15 mouse cellular contexts compared by ENCODE assay signal in genomic region chr11:61481239-61482090, GRCm38 (mm10). TPM values are rescaled to one million over a fixed set of nuclear protein-coding genes. Genes with fewer than 3 reads are reported as not detected.
A peak's percentile ranks its signal among the peaks of the same experiment; 100 is the strongest.
DNase-seq lines count a peak whose midpoint lies in the region; ATAC-seq and TF ChIP-seq lines count a peak whose summit lies in the region.
"Had no signal": no experiment of that assay in that cellular context is flagged by ENCODE, and none has a peak within 500 bp of the region (broad histone marks: within the 10 kb centered on the region; RNA-seq: fewer than 3 reads in every experiment).

No protein-coding gene starts in this region.

- H3K4me3 ChIP-seq in heart, embryonic 10.5 days, result no peak overlapping the region
- no peak overlapping the region for H3K4me3 ChIP-seq in heart, adult 2 months
- no peak overlapping the region for H3K4me3 ChIP-seq in limb, embryonic 13.5 days
- no peak overlapping the region for H3K4me3 ChIP-seq in forebrain, embryonic 13.5 days
- H3K4me3 ChIP-seq: hindbrain, embryonic 15.5 days; stomach, embryonic 15.5 days had no signal

- H3K4me2 ChIP-seq in limb, embryonic 13.5 days (replicated peaks), result no peak overlapping the region
- H3K4me2 ChIP-seq in forebrain, embryonic 13.5 days, result no peak overlapping the region
- H3K4me2 ChIP-seq: hindbrain, embryonic 15.5 days; liver, embryonic 11.5 days; stomach, embryonic 15.5 days had no signal

- 55% methylated on average over 9 of the region's 9 CpGs for WGBS in heart, embryonic 10.5 days
- 71% methylated on average over 9 of the region's 9 CpGs for WGBS in heart, adult 2 months
- 59% methylated on average over 9 of the region's 9 CpGs for WGBS in limb, embryonic 13.5 days
- 85% methylated on average over 9 of the region's 9 CpGs for WGBS in forebrain, embryonic 13.5 days

- no peaks in the 10 kb centered on the region for H3K79me2 ChIP-seq in heart, adult 2 months (replicated peaks; ENCODE audit: control insufficient read depth, insufficient read depth, low read length)

- ATAC-seq in CD4-positive, CD25-positive, alpha-beta regulatory T cell, adult 4 months, result peak; percentile 67
- peak; percentile 32; the same call in 1 of the 2 replicates for ATAC-seq in common myeloid progenitor, adult 5-6 weeks (replicated peaks; ENCODE audit: low read depth, poor library complexity, severe bottlenecking)
- ATAC-seq in limb, embryonic 13.5 days (ENCODE audit: low FRiP score, low read depth), result no peak
- ATAC-seq in forebrain, embryonic 13.5 days, result no peak
- ATAC-seq in megakaryocyte-erythroid progenitor cell, adult 5-6 weeks (replicated peaks; ENCODE audit: low FRiP score, low TSS enrichment, poor library complexity, severe bottlenecking), result no peak
- ATAC-seq: forebrain, postnatal 0 days had no signal

- peak; percentile 72 for DNase-seq in heart, embryonic 10.5 days (ENCODE audit: low spot score)
- DNase-seq in heart, adult 2 months, result no peak
- no peak for DNase-seq in adipocyte (ENCODE audit: low spot score)
- DNase-seq: forebrain, postnatal 0 days; kidney, postnatal 14 days; layer of hippocampus, postnatal 36 days; right cerebral cortex, postnatal 4 days had no signal

- H3K9ac ChIP-seq in heart, adult 2 months (ENCODE audit: low read depth, low read length), result no peak overlapping the region
- H3K9ac ChIP-seq in limb, embryonic 13.5 days, result 0 out of 2 replicates have a peak overlapping the region, but pooled peaks have one; percentile 19
- no peak overlapping the region; the same call in 1 of the 2 replicates for H3K9ac ChIP-seq in forebrain, embryonic 13.5 days
- H3K9ac ChIP-seq: forebrain, postnatal 0 days; hindbrain, embryonic 15.5 days; stomach, embryonic 15.5 days had no signal

- intact Hi-C loops in heart, adult 2 months (cut with DNase I), result loop anchor here (5.0 kb wide), 1 partner anchor 39 kb away; no protein-coding TSS in a partner anchor

- no peak for TF ChIP-seq EP300 in heart, adult 2 months (IDR thresholded peaks at IDR 0.05; ENCODE audit: insufficient read depth, low read depth, low read length)

- peaks cover 1% of the 10 kb centered on the region; the same call in 1 of the 2 replicates for H3K36me3 ChIP-seq in heart, embryonic 10.5 days
- H3K36me3 ChIP-seq in heart, adult 2 months (ENCODE audit: control insufficient read depth, insufficient read depth, low read length), result no peaks in the 10 kb centered on the region
- H3K36me3 ChIP-seq in limb, embryonic 13.5 days, result no peaks in the 10 kb centered on the region
- no peaks in the 10 kb centered on the region for H3K36me3 ChIP-seq in forebrain, embryonic 13.5 days (ENCODE audit: poor library complexity, severe bottlenecking)
- H3K36me3 ChIP-seq: hindbrain, embryonic 15.5 days; stomach, embryonic 15.5 days had no signal

- TF ChIP-seq POLR2A in heart, adult 2 months (IDR thresholded peaks at IDR 0.05; ENCODE audit: insufficient read depth, low read depth, low read length), result no peak

- peak overlapping the region; percentile 37; the same call in 1 of the 2 replicates for H3K27ac ChIP-seq in heart, embryonic 10.5 days
- no peak overlapping the region for H3K27ac ChIP-seq in heart, adult 2 months
- no peak overlapping the region for H3K27ac ChIP-seq in limb, embryonic 13.5 days
- no peak overlapping the region for H3K27ac ChIP-seq in forebrain, embryonic 13.5 days
- H3K27ac ChIP-seq: hindbrain, embryonic 15.5 days; stomach, embryonic 15.5 days had no signal

- no peak for TF ChIP-seq CTCF in heart, adult 2 months (IDR thresholded peaks at IDR 0.05)

- peaks cover 33% of the 10 kb centered on the region for H3K4me1 ChIP-seq in heart, embryonic 10.5 days
- no peaks in the 10 kb centered on the region for H3K4me1 ChIP-seq in heart, adult 2 months (ENCODE audit: control insufficient read depth, insufficient read depth, low read length)
- peaks cover 56% of the 10 kb centered on the region for H3K4me1 ChIP-seq in limb, embryonic 13.5 days
- H3K4me1 ChIP-seq in forebrain, embryonic 13.5 days, result peaks cover 37% of the 10 kb centered on the region

- H3K27me3 ChIP-seq in heart, embryonic 10.5 days (ENCODE audit: insufficient read depth, poor library complexity, severe bottlenecking), result peaks cover 13% of the 10 kb centered on the region; the same call in 1 of the 2 replicates
- no peaks in the 10 kb centered on the region for H3K27me3 ChIP-seq in heart, adult 2 months (ENCODE audit: control insufficient read depth, insufficient read depth, low read length)
- H3K27me3 ChIP-seq in limb, embryonic 13.5 days, result no peaks in the 10 kb centered on the region
- no peaks in the 10 kb centered on the region for H3K27me3 ChIP-seq in forebrain, embryonic 13.5 days
- H3K27me3 ChIP-seq: hindbrain, embryonic 15.5 days; stomach, embryonic 15.5 days had no signal

- no peaks in the 10 kb centered on the region for H3K9me3 ChIP-seq in heart, embryonic 10.5 days
- H3K9me3 ChIP-seq in limb, embryonic 13.5 days, result no peaks in the 10 kb centered on the region
- no peaks in the 10 kb centered on the region for H3K9me3 ChIP-seq in forebrain, embryonic 13.5 days (replicated peaks)
- H3K9me3 ChIP-seq: hindbrain, embryonic 15.5 days; stomach, embryonic 15.5 days had no signal

RNA-seq across cellular contexts. Expression of gene Mfap4, which starts 3.8 kb away (rescaled TPM):
- 22.7 and 67.8 TPM in 2 replicates for polyA plus RNA-seq in heart, embryonic 10.5 days (2016; fragmentation: Nextera tagmentation; extraction: Ambion mirVana)
- total RNA-seq in heart, adult 2 months (2021), result 10 to 100 TPM; 18.4 to 22.9 TPM
- 125 and 143 TPM in 2 replicates for polyA plus RNA-seq in heart, adult 2 months (2012; rRNA removed)
- not detected for polyA plus RNA-seq in CD4-positive, CD25-positive, alpha-beta regulatory T cell, adult 4 months (2017; shearing (Covaris generic))
- total RNA-seq in common myeloid progenitor, adult 5-6 weeks (2017), result not detected in 2 replicates
- polyA plus RNA-seq in limb, embryonic 13.5 days (2015; fragmentation: Nextera tagmentation; extraction: Ambion mirVana), result 319 TPM in 2 replicates
- 56.9 and 57.1 TPM in 2 replicates for polyA plus RNA-seq in forebrain, embryonic 13.5 days (2015; fragmentation: Nextera tagmentation; extraction: Ambion mirVana)
- not detected in 2 replicates for total RNA-seq in megakaryocyte-erythroid progenitor cell, adult 5-6 weeks (2014; fragmentation: Nextera tagmentation)
- not detected in 2 replicates for total RNA-seq in megakaryocyte-erythroid progenitor cell, adult 5-6 weeks (2017)

RNA-seq across cellular contexts. Expression of gene Mapk7, which starts 12.7 kb away (rescaled TPM):
- 42.7 and 49.1 TPM in 2 replicates for polyA plus RNA-seq in heart, embryonic 10.5 days (2016; fragmentation: Nextera tagmentation; extraction: Ambion mirVana)
- total RNA-seq in heart, adult 2 months (2021), result 1 to 10 TPM; 5.5 to 6.0 TPM
- polyA plus RNA-seq in heart, adult 2 months (2012; rRNA removed), result 11.9 and 12.6 TPM in 2 replicates
- 10 to 100 TPM in 1 of 2 experiments, 1 to 10 TPM in 1; 9.2 to 18.0 TPM for polyA plus RNA-seq in CD4-positive, CD25-positive, alpha-beta regulatory T cell, adult 4 months (2017; shearing (Covaris generic))
- total RNA-seq in common myeloid progenitor, adult 5-6 weeks (2017), result 16.7 and 20.3 TPM in 2 replicates
- polyA plus RNA-seq in limb, embryonic 13.5 days (2015; fragmentation: Nextera tagmentation; extraction: Ambion mirVana), result 87.3 and 87.8 TPM in 2 replicates
- 91.2 and 96.8 TPM in 2 replicates for polyA plus RNA-seq in forebrain, embryonic 13.5 days (2015; fragmentation: Nextera tagmentation; extraction: Ambion mirVana)
- 6.8 and 15.5 TPM in 2 replicates for total RNA-seq in megakaryocyte-erythroid progenitor cell, adult 5-6 weeks (2014; fragmentation: Nextera tagmentation)
- 5.1 and 9.5 TPM in 2 replicates for total RNA-seq in megakaryocyte-erythroid progenitor cell, adult 5-6 weeks (2017)

RNA-seq across cellular contexts. Expression of gene B9d1, which starts 23.5 kb away (rescaled TPM):
- polyA plus RNA-seq in heart, embryonic 10.5 days (2016; fragmentation: Nextera tagmentation; extraction: Ambion mirVana), result 14.5 and 21.5 TPM in 2 replicates
- total RNA-seq in heart, adult 2 months (2021), result 1 to 10 TPM; 8.0 to 9.3 TPM
- 10.6 and 15.6 TPM in 2 replicates for polyA plus RNA-seq in heart, adult 2 months (2012; rRNA removed)
- 1 to 10 TPM; 3.5 to 5.9 TPM for polyA plus RNA-seq in CD4-positive, CD25-positive, alpha-beta regulatory T cell, adult 4 months (2017; shearing (Covaris generic))
- total RNA-seq in common myeloid progenitor, adult 5-6 weeks (2017), result 1.3 and 3.1 TPM in 2 replicates
- polyA plus RNA-seq in limb, embryonic 13.5 days (2015; fragmentation: Nextera tagmentation; extraction: Ambion mirVana), result 31.9 and 32.6 TPM in 2 replicates
- 43.4 and 48.2 TPM in 2 replicates for polyA plus RNA-seq in forebrain, embryonic 13.5 days (2015; fragmentation: Nextera tagmentation; extraction: Ambion mirVana)
- 4.3 and 8.6 TPM in 2 replicates for total RNA-seq in megakaryocyte-erythroid progenitor cell, adult 5-6 weeks (2014; fragmentation: Nextera tagmentation)
- total RNA-seq in megakaryocyte-erythroid progenitor cell, adult 5-6 weeks (2017), result 3.4 and 10.4 TPM in 2 replicates

RNA-seq across cellular contexts. Expression of gene Rnf112, which starts 27.5 kb away (rescaled TPM):
- 0.10 and 0.77 TPM in 2 replicates for polyA plus RNA-seq in heart, embryonic 10.5 days (2016; fragmentation: Nextera tagmentation; extraction: Ambion mirVana)
- under 1 TPM; 0.10 to 0.30 TPM for total RNA-seq in heart, adult 2 months (2021)
- 0.15 and 0.18 TPM in 2 replicates for polyA plus RNA-seq in heart, adult 2 months (2012; rRNA removed)
- polyA plus RNA-seq in CD4-positive, CD25-positive, alpha-beta regulatory T cell, adult 4 months (2017; shearing (Covaris generic)), result not detected
- not detected in 2 replicates for total RNA-seq in common myeloid progenitor, adult 5-6 weeks (2017)
- 0.60 and 0.61 TPM in 2 replicates for polyA plus RNA-seq in limb, embryonic 13.5 days (2015; fragmentation: Nextera tagmentation; extraction: Ambion mirVana)
- polyA plus RNA-seq in forebrain, embryonic 13.5 days (2015; fragmentation: Nextera tagmentation; extraction: Ambion mirVana), result 10.1 and 12.2 TPM in 2 replicates
- not detected in 2 replicates for total RNA-seq in megakaryocyte-erythroid progenitor cell, adult 5-6 weeks (2014; fragmentation: Nextera tagmentation)
- total RNA-seq in megakaryocyte-erythroid progenitor cell, adult 5-6 weeks (2017), result not detected in 2 replicates

Comparison
In these comparisons a context has a peak if more than half of its experiments do, and no peak if none do; other contexts are left out.
1. ATAC-seq: peak in CD4-positive, CD25-positive, alpha-beta regulatory T cell, adult 4 months (single experiment) and common myeloid progenitor, adult 5-6 weeks (single experiment); none in limb, embryonic 13.5 days (single experiment), forebrain, embryonic 13.5 days (single experiment) and megakaryocyte-erythroid progenitor cell, adult 5-6 weeks (single experiment).
2. RNA of gene Mfap4, which starts 3.8 kb away (polyA plus RNA-seq): 319 TPM in limb, embryonic 13.5 days, 125 to 143 TPM in heart, adult 2 months, 22.7 to 67.8 TPM in heart, embryonic 10.5 days and 56.9 to 57.1 TPM in forebrain, embryonic 13.5 days; not detected in CD4-positive, CD25-positive, alpha-beta regulatory T cell, adult 4 months; every median in the first group is over 10 times any median in the second.